Mouse (Mus musculus) thymus, postnatal 14 days (tissue): Measurements from ENCODE around the gene Txndc5.
A peak's percentile ranks its signal among the peaks of the same experiment; 100 is the strongest.

Experiments
- DNase-seq: peaks from one replicate; pipeline ENCODE4 v3.0.0; 2021

The Txndc5 gene

DNA sequence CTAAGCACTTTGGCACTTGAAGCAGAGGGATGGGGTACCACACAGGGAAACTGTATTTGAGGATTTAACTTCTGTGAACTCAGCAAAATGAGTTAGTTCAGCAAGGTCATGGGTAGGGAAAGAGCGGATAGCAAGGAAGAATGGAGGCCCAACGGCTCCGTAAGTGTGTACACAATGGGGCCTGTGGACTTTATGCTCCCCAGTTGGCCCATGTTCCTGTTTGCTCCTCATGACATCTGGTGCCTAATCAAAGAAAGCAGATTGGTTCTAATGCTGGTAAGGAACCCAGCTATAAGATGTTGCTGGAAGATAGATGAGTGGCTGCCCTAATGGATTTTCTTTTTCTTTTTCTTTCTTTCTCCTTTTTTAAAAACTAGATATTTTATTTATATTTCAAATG is 3.4 kb downstream of the Txndc5 start:
- no peak for DNase-seq

DNA sequence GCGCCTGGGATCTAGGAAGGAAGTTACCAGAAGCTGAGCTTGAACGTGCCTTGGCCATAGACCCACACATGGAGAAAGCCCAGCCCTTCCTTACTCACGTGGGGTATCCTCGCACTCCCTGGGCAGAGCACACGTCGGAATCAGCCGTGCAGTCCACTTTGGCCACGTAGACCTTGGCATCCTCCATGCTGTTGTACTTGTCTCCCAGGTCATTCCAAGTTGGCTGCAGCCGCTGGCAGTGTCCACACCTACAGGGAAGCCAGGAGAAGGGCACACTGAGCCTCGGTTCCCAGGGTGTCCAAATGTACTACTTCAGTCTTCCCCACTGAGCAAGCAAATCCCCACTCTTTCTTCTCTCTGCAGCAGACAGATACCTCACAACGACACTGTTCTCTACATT is 5.4 kb downstream of the Txndc5 start:
- DNase-seq: no peak

DNA sequence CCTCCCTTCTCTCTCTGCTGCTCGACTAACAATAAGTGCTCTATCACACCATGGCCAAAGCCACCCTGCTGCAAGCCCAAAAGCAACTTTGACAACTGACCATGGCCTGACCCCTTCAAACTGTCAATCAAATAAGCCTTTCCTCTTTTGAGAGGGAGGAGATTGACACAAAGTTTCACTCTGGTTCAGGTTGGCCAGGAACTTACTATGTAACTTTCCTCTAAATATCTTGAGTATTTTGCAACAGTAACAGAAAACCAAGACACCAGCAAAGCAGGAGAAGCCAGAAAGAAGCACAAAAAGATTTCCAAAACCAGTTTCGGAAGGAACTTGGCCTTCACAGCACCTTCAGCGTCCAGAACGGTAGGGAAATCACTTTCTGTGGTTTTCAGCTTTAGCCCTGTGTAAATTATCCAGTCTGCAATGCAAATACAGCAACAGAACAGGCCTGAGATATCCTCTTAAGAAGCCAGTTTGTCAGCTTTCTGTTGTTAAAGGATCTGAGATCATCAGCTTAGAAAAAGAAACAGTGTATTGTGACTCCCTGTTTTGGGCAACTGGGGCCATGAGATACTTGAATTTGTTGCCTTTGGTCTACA is 6.5 kb downstream of the Txndc5 start:
- no peak for DNase-seq

DNA sequence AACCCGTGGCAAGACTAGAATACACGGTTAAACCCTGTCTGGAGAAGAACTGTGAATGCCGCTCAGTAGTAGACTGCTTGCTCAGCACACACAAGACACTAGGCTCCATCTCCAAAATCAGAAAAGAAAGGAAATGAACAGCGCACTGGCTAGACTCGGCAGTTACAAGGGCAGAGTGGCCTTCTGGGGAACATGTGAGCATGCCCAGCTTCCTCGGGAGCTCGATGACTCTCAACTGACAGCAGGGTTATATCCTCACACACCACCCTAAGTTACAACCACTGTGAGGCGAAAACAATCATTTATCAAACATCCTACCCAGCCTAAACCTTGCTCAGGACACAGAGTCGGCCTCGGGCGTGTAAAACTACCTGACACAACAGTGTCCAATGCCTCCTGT is 8.3 kb downstream of the Txndc5 start:
- DNase-seq: no peak

DNA sequence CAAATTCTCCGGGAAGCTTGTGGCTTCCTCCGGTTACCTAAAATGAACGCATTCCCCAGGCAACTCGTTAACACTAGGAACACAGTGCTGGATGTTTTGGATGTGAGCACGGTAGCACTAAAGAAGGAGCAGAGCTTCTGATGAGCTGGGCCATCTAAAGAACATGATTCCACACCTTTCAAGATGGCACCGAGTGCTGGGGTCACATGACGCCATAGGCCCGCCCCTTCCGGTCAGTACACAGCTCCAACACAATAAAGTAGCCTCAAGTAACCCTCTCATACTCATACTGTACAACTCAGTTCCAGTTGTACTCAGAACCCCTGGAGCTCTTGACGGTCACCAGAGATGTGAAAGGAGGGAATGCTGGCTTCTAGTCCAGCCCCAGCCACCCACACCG is 12.0 kb downstream of the Txndc5 start:
- no peak for DNase-seq

DNA sequence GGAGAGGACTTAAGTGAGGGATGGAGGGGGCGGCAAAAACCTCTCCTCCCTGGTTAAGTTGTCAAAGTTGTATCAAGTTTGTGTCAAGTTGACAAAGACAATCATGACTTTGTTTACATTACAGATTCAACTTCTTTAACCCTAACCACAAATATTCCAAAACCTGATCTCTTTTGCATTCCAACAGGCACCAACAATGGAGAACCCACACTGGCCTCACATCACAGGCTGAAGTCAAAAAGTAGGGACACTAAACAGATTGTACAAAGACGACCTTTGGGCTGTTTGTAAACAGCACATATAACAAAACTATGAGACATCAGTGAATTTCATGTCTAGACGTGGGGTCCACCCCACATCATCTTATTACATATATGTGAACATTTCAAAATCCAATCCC is 12.8 kb downstream of the Txndc5 start:
- no peak for DNase-seq

DNA sequence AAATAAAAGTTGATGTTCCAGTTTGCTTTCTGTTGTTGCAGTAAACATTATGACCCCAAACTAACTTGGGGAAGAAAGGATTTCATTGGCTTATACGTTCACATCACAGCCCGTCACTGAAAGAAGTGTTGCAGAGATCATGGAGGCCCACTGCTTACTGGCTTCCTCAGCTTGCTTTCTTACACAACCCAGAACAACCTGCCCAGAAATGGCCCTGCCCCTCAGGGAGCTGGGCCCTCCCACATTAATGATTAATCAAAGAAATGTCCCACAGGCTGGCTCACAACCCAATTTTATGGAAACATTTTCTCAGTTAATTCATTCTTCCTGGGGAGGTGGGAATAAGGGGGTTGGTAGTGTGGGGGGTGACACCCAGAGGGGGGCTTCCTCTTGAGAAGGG is 13.2 kb downstream of the Txndc5 start:
- DNase-seq: no peak

DNA sequence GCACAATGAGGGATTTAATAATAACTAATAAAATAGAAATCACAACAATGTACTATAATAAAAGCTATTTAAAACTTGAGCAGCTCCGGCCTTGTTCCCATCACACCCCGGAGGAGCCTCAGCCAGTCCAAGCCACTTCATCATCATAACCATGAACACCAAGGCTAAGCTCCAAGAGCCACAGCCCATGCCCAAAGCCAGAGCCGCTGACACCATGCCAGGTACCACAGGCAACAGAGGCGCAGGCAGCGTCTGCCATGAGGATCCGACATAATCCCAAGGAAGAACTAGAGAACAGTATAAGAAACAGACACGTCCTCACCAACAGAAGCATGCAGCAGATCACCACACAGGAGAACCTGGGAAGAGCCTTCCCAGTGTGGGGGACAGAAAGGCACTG is 14.7 kb downstream of the Txndc5 start:
- no peak for DNase-seq

DNA sequence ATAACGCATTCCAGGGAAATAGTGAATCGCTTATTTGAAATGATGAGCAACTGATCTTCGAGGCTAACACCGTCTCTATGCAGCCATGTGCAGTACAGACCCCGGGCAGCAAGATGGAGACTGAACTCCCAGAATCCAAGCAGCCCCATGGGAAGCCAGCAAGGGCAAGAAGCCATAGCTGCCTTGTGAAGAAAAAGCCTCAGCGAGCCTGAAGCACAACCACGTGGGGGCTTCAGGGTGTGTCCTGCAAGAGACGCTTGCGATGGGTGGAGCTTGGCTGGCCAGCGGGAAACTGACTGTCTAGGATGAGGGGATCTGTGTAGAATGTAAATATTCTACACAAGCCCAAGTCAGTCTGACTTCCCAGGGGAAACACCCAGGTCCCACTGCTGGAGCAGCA is 16.6 kb downstream of the Txndc5 start:
- no peak for DNase-seq

DNA sequence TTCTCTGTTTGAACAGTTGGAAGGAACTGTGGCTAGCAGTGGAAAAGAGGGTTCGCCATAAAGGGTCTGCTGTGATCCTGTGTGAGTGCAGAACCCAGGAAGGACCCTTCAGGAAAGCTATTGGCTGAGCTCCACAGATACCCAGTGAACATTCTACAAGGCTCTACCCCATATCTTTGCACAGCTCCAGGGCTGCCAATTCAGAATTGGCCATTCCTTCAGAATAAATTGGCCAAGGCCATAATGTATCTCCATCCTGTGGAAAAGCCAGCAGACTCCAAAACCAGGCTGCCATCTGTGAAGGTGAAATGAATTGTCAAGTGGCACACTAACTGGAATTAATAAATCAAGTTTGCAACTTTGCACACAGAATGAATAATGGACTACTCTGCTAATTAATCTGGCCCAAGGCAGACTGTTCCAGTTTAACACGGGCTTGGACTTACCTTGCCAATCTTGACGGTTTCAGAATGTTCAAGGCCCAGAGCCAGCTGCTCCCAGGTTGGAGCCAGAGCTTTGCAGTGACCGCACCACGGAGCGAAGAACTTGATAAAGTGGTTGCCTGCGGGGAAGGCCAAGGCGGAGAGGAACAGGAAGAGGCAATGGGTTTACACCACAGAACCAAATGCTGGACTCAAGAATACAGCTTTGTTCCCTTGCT is 18.8 kb downstream of the Txndc5 start:
- no peak for DNase-seq

DNA sequence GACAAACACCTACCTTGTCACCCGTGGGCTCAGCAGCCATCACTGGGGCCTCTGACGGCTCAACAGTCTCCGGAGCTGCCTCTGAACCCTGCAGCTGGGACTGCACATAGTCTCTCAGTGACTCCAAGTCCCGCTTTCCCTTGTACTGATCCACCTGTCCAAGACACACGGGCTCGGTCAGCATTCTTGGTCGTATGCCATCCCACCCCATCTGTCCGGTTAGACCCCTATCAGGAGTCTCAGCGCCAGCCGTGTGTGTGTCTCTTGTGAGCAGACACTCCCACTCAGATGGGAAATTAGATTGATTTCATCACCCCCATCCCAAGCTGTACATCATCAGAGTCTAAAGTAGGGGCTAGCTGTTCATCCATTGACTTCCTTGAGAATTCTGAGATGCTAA is 21.7 kb downstream of the Txndc5 start:
- no peak for DNase-seq

DNA sequence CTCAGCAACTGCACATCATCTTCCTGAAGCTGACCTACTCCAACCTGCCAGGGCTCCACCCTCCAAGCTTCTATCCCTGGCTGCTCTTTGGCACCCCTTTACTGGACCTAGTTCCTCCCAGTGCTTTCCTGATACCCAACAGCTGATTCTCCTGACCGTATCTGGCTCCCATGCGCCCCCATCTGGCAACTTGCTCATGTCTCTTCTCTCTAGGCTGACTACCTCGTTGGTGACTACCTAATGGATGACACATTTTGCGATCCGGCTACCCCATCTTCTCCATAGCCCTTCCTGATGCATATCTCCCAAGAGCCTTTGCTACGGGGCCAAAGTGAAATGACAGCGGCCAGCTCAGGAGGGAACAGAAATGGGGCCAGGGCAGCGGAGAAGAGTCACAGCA is 22.3 kb downstream of the Txndc5 start:
- DNase-seq: peak; percentile 10

DNA sequence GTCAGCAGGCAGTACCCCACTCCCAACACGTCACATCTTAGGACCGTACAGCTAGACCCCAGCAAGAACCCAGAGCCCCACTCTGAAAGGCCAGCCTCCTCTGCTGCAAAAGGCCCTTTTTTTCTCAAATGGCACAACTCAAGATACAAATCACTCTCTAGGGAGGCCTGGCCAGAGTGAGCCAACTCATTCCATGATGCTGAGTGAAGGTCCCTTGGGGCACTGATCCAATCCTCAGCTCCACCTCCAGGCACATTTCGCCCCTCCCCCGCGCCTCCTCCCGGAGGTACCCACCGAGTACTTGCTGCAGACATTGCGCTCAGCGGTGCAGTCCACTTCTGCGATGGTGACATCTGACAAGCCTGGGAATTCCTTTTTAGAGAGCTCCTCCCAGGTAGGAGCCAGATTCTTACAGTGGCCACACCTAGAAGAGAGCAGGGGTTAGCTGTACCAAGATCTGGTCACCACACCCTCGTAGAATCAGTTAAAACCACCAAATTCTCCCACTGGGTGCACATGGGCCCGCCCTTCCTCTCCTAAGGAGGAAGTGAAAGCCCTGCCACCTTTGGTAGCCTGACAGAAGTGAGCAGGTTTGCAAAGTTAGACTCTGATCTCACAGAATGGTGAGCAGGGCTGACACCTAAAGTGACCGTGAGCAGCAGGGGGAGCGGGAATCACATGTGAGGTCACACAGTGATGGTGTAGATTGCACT is 25.3 kb downstream of the Txndc5 start:
- no peak for DNase-seq

DNA sequence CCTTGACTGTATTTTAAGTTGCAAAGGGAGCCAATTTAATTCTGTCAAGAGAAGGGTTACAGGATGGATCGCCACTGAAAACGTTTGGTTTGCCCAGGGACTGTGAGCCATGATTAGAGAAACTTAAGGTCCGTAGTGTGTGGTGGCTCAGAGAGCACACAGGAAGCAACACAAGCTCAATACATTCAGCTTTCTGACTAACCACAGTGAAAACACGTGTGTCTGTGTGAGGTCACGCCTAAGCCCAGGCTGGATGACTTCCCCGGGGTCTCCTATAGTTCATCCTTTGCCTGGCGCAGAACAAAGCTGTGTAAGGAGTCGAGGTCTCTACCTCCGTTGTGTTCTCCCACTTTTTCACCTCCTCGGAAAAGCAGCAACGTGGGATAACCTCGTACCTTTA is 27.3 kb downstream of the Txndc5 start:
- no peak for DNase-seq

DNA sequence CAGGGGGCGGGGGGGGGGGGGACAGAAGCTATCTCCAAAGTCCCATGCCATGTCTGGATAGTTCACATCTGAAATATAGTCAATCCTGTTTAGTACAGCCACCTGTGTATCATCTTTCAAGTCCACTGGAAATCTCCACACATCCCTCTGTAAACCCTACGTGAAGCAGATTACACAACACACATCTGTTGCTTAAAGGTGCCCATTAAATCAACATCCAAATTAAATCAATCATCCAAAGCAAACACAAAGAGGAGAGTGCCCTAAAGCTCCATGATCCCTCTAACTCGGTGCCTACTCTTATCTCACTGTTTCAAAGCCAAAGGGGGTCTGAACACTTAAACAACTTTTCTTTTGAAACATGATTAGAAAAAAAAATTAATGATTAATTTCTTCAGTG is 31.9 kb downstream of the Txndc5 start:
- no peak for DNase-seq

DNA sequence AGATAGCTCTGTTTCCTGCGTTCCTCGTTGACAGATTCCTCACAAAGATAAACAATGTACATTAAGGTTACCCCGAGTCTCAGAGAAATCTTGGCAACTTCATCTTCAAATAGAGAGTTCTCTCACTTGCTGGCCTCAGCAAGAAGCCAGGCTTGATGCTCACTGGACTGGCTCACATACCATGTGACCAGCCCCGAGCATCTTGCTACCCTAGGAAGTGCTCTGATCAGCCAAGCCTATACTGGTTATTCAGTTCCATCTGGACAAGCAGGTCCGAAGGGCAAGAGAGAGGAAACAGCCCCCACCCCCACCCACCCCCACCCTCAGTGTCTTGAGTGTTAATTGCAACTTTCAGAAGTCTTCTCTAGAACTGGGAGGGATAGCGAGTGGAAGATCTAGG is 41.9 kb downstream of the Txndc5 start:
- DNase-seq: no peak

DNA sequence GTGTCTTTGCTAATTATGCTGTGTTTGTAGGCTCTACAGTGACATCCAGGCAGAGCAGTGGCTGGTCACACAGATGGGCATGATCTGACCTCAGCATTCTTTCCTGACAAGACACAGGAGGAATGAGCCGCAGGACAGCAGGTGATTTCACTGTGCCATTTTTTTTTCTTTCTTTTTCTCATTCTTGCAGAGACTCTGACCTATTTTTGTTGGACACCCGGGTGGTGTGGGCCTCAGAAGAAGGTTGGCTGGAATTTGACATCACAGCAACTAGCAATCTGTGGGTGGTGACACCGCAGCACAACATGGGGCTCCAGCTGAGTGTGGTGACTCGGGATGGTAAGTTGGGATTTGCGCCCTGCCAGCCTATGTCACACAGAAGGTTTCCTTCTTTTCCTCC is 43.9 kb downstream of the Txndc5 start:
- DNase-seq: no peak

DNA sequence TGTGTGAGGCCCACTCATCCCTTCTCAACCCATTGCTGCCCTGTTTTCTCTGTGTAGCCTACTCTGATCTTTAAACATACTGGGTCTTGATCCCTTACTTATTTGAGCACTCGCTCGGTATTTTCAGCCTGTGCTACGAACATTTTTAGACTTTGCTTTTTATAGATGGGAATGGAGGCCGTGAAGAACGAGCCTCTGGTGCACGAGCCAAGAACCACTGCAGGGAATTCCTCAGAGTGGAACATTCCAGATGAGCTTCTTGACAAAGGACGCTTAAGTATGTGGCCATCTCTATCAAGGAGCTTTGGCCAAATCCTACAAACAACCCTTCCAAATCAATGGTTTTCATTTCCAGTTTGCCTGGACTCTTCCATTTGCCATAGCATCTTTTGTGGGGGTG is 47.6 kb downstream of the Txndc5 start:
- DNase-seq: no peak

DNA sequence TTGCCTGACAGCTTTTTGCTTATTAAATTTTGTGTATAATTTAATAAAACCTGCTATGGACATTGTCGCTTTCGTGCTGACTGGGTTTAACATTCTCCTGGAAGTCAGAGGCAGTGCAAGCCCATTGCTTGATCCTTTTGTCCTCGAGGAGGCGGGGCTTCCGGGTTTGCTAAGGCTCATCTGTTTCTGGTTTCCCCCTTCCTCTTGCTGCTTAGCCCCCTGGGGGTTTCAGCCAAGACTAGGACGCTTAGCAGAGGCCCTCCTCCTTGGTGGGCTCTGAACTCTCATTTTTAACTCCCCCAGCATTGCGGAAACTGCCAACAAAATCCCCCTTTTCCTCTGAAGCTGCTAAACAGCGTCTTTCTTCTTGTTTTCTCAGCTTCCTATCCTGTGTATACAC is 51.7 kb downstream of the Txndc5 start:
- DNase-seq: no peak

DNA sequence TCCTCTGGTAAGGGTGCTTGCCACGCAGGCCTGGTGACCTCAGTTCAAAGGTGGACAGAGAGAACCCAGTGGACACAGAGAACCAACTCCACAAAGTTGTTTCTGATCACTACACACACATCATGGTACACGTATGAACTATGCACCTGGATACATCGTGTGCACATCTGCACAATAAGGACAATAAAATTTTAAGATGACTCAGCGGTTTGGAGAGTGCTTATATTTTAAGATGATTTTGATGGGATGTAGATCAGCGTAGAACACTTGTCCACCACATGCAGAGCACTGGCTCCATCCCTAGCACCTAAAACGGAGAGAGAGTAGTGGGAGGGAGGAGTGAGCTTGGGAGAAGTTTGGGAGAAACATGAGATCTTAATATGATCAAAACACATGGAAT is 55.1 kb downstream of the Txndc5 start:
- no peak for DNase-seq

DNA sequence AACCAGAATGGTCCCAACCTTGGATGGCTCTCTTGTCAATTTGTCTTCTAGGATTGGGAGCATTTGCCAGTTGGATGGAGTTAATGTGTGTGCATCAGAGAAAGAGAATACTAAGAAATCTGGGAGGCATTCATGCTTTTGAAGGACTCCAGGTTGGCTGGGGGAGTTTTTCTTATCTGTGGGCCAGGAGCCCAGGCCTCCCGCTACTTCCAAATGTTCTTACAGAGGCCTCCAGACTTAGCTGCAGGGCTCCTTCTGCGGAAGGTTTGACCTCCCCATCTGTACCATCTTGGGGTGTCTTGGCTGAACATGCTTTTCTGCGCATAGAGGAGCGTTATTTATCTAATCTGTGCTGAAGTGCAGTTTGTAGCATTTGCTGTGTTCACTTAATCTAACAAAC is 56.0 kb downstream of the Txndc5 start:
- DNase-seq: no peak

DNA sequence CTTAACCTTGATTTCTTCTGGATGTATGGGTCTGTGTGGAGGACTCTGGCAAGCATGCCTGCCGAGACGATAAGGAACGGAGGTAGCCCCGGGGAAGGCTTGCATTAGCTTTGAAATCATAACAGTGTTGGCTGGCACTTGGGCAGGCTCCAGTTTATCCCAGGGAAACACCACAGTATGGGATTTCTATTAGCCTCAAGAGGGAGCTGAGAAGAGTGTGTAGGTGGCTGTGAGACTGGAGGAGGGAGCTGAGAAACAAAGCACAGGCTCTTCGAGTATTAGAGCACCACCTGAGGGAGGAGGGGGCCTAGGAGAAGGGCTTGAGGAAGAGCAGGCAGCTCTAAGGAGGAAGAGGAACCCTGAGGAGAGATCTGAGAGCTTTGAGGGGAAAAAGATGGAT is 57.7 kb downstream of the Txndc5 start:
- DNase-seq: no peak

DNA sequence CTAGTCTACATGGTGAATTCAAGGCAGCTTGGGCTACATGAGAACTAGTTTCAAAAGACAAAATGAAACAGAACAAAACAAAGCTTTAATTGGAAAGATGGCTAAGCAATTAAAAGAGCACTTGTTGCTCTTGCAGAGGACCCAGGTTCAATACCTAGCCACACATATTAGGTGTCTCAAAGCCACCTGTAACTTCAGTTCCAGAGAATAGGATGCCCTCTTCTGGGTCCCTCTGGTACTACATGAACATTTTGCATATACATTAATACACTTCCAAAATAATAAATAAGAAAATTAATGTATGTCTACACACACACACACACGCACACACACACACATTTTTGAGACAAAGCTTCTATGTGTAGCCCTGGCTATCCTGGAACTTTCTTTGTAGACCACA is 65.2 kb downstream of the Txndc5 start:
- no peak for DNase-seq

DNA sequence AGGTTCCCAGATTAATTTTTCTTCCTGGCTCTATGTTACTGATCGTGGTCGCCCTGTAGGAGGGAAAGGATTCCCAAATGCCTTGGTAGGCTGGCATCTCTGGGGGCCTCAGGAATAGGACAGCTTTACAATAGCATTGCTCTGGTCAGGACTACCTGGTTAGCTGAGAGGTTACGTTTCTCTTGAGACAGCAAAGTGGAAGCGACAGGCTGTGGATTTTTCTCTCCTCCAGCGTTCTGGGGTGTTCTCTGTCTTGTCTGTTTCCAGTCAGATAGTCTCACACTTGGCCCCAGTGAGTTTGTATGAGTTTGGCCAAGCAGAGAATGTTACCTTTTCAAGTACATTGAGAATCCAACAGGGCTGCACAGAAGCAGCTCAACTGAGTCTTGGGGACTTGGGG is 77.2 kb downstream of the Txndc5 start:
- no peak for DNase-seq
